Mouse (Mus musculus) embryonic facial prominence, embryonic 15.5 days (tissue): Measurements from ENCODE around the gene Meis1. TPM values are rescaled to one million over a fixed set of nuclear protein-coding genes. Genes with fewer than 3 reads are reported as not detected.

Experiments used
- ATAC-seq: fragments of 200-750 bp; cut with Nextera tagmentation; 2 replicates; pipeline ENCODE4 v1.8.0; 2017; ENCODE audit warnings: low read depth, moderate TSS enrichment; ENCODE audit not compliant: insufficient number of reproducible peaks, low FRiP score, low TSS enrichment
- H3K27ac ChIP-seq: fragments of 300-500 bp; sonication (generic); replicated peaks from 2 replicates; pipeline ENCODE4 v1.5.1; 2015; ENCODE audit warnings: mild to moderate bottlenecking, inconsistent platforms
- H3K27me3 ChIP-seq: fragments of 300-500 bp; sonication (generic); 2 replicates; pipeline ENCODE4 v1.6.1; 2015; ENCODE audit warnings: inconsistent platforms
- H3K36me3 ChIP-seq: fragments of 300-500 bp; sonication (generic); 2 replicates; pipeline ENCODE4 v1.6.1; 2015; ENCODE audit warnings: mild to moderate bottlenecking, inconsistent platforms
- H3K4me1 ChIP-seq: fragments of 300-500 bp; sonication (generic); 2 replicates; pipeline ENCODE4 v1.6.1; 2015; ENCODE audit warnings: inconsistent platforms
- H3K4me2 ChIP-seq: fragments of 300-500 bp; sonication (generic); replicated peaks from 2 replicates; pipeline ENCODE4 v1.6.1; 2015; ENCODE audit warnings: mild to moderate bottlenecking, inconsistent platforms
- H3K4me3 ChIP-seq: fragments of 300-500 bp; sonication (generic); replicated peaks from 2 replicates; pipeline ENCODE4 v1.5.1; 2015; ENCODE audit warnings: mild to moderate bottlenecking, inconsistent platforms
- H3K9ac ChIP-seq: fragments of 300-500 bp; sonication (generic); 2 replicates; pipeline ENCODE4 v1.6.1; 2015; ENCODE audit warnings: inconsistent platforms
- H3K9me3 ChIP-seq: fragments of 300-500 bp; sonication (generic); replicated peaks from 2 replicates; pipeline ENCODE4 v1.6.1; 2016; ENCODE audit warnings: inconsistent platforms
- WGBS: fragments of 180-500 bp; shearing (Covaris S2); methylation state at CpG from one replicate; pipeline ENCODE4 v1.1.7; 2015; 5-methylcytosine and 5-hydroxymethylcytosine counted together
- polyA plus RNA-seq: library from polyadenylated mRNA; unstranded; fragments of >200 nt; fragmentation: Nextera tagmentation; extraction: Ambion mirVana; gene quantifications from 2 replicates; pipeline ENCODE4 v1.2.1, GENCODE M21; 2015

Gene Meis1
- polyA plus RNA-seq, 1 experiment from 2014 or later = 48.3 TPM

GRCm38 (mm10) chr11:18880806-18881205 is 138.0 kb downstream of the Meis1 start:
- Histone ChIP-seq H3K4me2 (no peak overlapping the region), H3K4me1 (peaks cover 14% of the 10 kb centered on the region), H3K9me3 (no peaks in the 10 kb centered on the region), H3K27ac (no peak overlapping the region), H3K36me3 (no peaks in the 10 kb centered on the region), H3K4me3 (no peak overlapping the region), H3K9ac (no peak overlapping the region), H3K27me3 (peaks cover 9% of the 10 kb centered on the region; the same call in 1 of the 2 replicates)
- no peak for ATAC-seq
- 59% methylated on average over 5 of the region's 5 CpGs for WGBS

DNA sequence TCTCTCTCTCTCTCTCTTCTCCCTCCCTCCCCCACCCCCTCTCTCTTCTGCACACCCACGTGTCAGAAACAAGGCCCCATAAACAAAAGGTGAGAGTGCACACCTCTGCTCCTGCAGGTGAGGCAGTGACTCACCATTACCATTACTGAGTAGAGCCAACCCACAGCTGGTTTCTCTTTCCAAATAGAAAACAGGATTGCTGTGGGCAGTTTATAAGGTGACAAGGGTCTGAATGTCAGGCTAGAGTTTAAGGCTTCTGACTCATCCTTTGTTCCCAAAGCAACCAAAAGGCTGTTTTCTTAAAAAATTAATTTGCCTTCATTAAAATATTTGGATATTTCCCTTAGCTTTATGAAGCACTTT is 139.3 kb downstream of the Meis1 start:
- peaks cover 22% of the 10 kb centered on the region for H3K27me3 ChIP-seq
- H3K9me3 ChIP-seq = no peaks in the 10 kb centered on the region
- H3K27ac ChIP-seq = no peak overlapping the region
- peaks cover 28% of the 10 kb centered on the region for H3K4me1 ChIP-seq
- H3K4me2 ChIP-seq = no peak overlapping the region
- H3K9ac ChIP-seq = no peak overlapping the region
- ATAC-seq = no peak
- 0% methylated on average over 1 of the region's 1 CpGs for WGBS
- no peaks in the 10 kb centered on the region for H3K36me3 ChIP-seq
- H3K4me3 ChIP-seq = no peak overlapping the region

DNA sequence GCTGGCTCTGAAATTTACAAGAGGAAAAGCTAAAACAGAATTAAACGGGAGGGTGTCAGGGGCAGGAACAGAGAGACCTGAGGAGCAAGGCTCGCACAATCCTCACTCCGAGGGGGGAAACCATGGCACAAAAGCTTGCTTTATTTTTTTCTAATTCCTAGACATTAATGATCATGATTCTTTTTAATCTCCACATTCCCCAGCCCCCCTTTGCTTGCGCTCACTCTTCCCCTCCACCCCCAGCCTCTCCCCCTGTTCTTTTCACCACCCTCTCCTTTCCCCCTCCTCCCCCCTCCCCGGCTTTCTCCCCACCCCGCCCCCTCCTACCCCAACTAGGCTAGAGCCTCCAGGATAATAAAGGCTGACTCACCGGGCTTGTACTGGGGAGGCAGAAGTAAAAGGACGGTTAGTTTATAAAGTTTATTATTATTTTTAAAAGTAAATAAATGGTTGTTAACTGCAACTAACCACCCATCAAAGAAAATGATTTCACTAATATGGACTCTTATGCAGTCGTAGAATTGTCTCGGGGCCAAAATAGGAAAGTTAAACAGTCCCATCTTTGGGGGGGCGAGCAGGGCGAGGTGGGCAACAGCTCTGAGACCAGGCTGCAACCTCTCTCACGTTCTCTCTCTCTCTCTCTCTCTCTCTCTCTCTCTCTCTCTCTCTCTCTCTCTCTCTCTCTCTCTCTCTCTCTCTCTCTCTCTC is 139.9 kb downstream of the Meis1 start:
- H3K4me2 ChIP-seq = peak overlapping the region; percentile 86
- 3% methylated on average over 13 of the region's 13 CpGs for WGBS
- no peaks in the 10 kb centered on the region for H3K36me3 ChIP-seq
- H3K4me3 ChIP-seq = peak overlapping the region; percentile 51; the same call in 1 of the 2 replicates
- ATAC-seq = no peak
- peaks cover 28% of the 10 kb centered on the region for H3K27me3 ChIP-seq
- no peak overlapping the region for H3K9ac ChIP-seq
- H3K4me1 ChIP-seq = peaks cover 30% of the 10 kb centered on the region
- H3K9me3 ChIP-seq = no peaks in the 10 kb centered on the region
- no peak overlapping the region for H3K27ac ChIP-seq

- Histone ChIP-seq H3K4me3 (peak overlapping the region; percentile 51), H3K9ac (peak overlapping the region; percentile 48), H3K9me3 (no peaks in the 10 kb centered on the region), H3K27ac (peak overlapping the region; percentile 84), H3K36me3 (no peaks in the 10 kb centered on the region), H3K27me3 (peaks cover 30% of the 10 kb centered on the region), H3K4me2 (peak overlapping the region; percentile 86), H3K4me1 (peaks cover 30% of the 10 kb centered on the region)
- WGBS = 1% methylated on average over 18 of the region's 18 CpGs
- no peak for ATAC-seq
Observed at GRCm38 (mm10) chr11:18878016-18878415, 140.8 kb downstream of the Meis1 start.

GRCm38 (mm10) chr11:18877626-18878011 is 141.2 kb downstream of the Meis1 start:
- Histone ChIP-seq H3K4me2 (peak overlapping the region; percentile 86), H3K9ac (peak overlapping the region; percentile 48; the same call in 1 of the 2 replicates), H3K36me3 (no peaks in the 10 kb centered on the region), H3K27ac (peak overlapping the region; percentile 84), H3K27me3 (peaks cover 30% of the 10 kb centered on the region), H3K4me1 (peaks cover 30% of the 10 kb centered on the region), H3K9me3 (no peaks in the 10 kb centered on the region), H3K4me3 (peak overlapping the region; percentile 51)
- peak; percentile 81 for ATAC-seq
- under 1% methylated on average over 23 of the region's 27 CpGs for WGBS

DNA sequence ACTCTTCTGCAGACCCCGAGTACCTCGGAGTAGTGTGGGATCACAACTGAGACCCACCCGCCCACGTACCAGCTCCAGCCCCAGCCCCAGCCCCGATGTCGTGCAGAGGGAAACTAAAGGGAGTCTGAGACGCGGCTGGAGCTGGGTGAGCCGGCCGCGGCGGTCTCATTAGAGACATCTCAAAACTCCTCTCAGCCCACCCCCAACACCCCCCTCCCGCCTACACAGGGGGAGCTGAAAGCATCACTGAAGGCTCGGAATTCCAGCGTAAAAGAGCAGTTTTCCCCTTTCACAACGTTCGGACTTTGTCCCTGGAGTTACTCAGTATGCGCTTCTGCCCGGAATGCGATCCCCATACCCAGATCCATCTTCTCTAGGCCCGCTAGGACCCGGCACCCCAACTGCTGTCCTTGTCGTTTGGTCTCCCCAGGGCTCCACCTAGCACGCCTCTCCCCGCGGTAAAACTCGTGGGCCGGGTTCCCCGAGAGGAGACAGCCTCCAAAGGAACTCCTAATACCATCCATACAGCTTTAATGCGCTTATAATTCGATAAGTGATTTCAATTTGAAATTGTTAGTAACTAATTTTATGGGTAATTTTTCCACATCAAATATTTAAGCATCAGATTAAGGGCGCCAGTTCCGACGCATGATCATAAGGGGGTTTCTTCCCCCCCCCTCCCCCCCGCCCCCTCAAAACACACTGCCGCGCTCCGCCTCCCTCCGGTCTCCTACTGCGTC is 141.7 kb downstream of the Meis1 start:
- H3K4me1 ChIP-seq = peaks cover 30% of the 10 kb centered on the region
- peak overlapping the region; percentile 55; the same call in 1 of the 2 replicates for H3K27ac ChIP-seq
- peaks cover 30% of the 10 kb centered on the region for H3K27me3 ChIP-seq
- no peaks in the 10 kb centered on the region for H3K36me3 ChIP-seq
- no peaks in the 10 kb centered on the region for H3K9me3 ChIP-seq
- peak; percentile 72 for ATAC-seq
- peak overlapping the region; percentile 86 for H3K4me2 ChIP-seq
- peak overlapping the region; percentile 26; the same call in 1 of the 2 replicates for H3K9ac ChIP-seq
- H3K4me3 ChIP-seq = peak overlapping the region; percentile 51
- WGBS = under 1% methylated on average over 40 of the region's 40 CpGs

- peaks cover 36% of the 10 kb centered on the region for H3K4me1 ChIP-seq
- WGBS = 13% methylated on average over 27 of the region's 27 CpGs
- peak overlapping the region; percentile 51 for H3K4me3 ChIP-seq
- peak overlapping the region; percentile 86 for H3K4me2 ChIP-seq
- no peaks in the 10 kb centered on the region for H3K9me3 ChIP-seq
- no peaks in the 10 kb centered on the region for H3K36me3 ChIP-seq
- peak overlapping the region; percentile 26; the same call in 1 of the 2 replicates for H3K9ac ChIP-seq
- no peak for ATAC-seq
- peak overlapping the region; percentile 55 for H3K27ac ChIP-seq
- H3K27me3 ChIP-seq = peaks cover 37% of the 10 kb centered on the region
Observed at GRCm38 (mm10) chr11:18875911-18876885, 142.6 kb downstream of the Meis1 start.

DNA sequence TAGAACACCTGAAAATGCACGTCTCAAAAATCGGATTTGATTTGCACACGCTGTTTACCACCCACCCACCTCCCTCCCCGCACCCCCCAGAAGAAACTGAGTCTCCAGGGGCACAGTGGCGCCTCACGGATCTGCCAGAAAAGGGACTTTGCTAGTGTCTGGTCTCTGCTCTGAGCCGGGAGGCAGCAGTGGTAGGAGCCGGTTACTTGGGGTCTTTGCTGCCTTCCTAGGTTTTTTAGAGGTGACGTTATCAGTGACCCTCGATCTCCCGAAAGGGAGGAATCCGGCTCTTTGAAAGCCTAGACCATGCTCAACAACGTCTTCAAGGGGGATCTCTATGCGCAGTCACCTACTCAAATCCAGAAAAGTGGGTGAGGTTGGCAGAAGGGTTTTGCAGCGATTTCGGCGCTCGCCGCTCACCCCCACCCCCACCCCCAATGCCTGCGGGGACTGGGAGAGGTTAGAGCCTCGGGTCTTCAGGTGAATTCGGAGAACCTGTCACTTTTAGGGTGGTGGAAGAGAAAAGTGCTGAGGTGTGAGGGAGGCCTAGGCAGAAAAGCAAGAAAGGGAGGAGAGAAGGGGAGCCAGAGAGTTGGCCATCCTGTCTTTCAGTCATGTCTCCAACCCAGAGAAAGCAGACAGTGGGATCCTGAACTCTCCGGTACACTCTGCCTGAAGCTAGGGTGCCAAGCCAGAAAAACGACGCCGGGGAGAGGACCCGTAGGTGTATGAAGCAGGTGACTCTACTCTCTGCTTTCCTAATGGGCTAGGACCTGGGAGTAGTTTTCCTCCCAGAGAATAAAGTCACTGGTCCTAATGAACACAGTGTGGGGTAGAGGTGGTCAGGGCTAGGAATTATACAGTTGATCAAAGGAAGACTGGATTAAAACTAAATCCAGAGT is 143.5 kb downstream of the Meis1 start:
- peak overlapping the region; percentile 86 for H3K4me2 ChIP-seq
- ATAC-seq = no peak
- H3K27me3 ChIP-seq = peaks cover 43% of the 10 kb centered on the region
- peaks cover 43% of the 10 kb centered on the region for H3K4me1 ChIP-seq
- 0 out of 2 replicates have a peak overlapping the region, but pooled peaks have one; percentile 11 for H3K27ac ChIP-seq
- WGBS = 3% methylated on average over 27 of the region's 27 CpGs
- H3K9me3 ChIP-seq = no peaks in the 10 kb centered on the region
- H3K4me3 ChIP-seq = peak overlapping the region; percentile 22
- H3K36me3 ChIP-seq = no peaks in the 10 kb centered on the region
- H3K9ac ChIP-seq = no peak overlapping the region

- peak overlapping the region; percentile 22 for H3K4me3 ChIP-seq
- peak overlapping the region; percentile 86 for H3K4me2 ChIP-seq
- no peaks in the 10 kb centered on the region for H3K9me3 ChIP-seq
- no peaks in the 10 kb centered on the region for H3K36me3 ChIP-seq
- peaks cover 51% of the 10 kb centered on the region for H3K27me3 ChIP-seq
- no peak overlapping the region for H3K27ac ChIP-seq
- no peak overlapping the region for H3K9ac ChIP-seq
- 3% methylated on average over 18 of the region's 18 CpGs for WGBS
- H3K4me1 ChIP-seq = peaks cover 43% of the 10 kb centered on the region
- no peak for ATAC-seq
Observed at GRCm38 (mm10) chr11:18874278-18875000, 144.3 kb downstream of the Meis1 start.
